Mouse (Mus musculus) spleen, adult 2 months (tissue): ENCODE measurements around the gene Rwdd2a. TPM values are rescaled to one million over a fixed set of nuclear protein-coding genes. Genes with fewer than 3 reads are reported as not detected.

Experiments used
- DNase-seq, 2 experiments: peaks; one replicate each; pipeline versions ENCODE4 v3.0.0 to v3.0.0-alpha.2; 2012 to 2021; ENCODE audit warnings: low spot score in 2 of 2, low read depth in 1 of 2
- H3K27ac ChIP-seq: fragments of 200-500 bp; 2 replicates; pipeline ENCODE4 v1.5.1; 2012; ENCODE audit warnings: low read length, inconsistent platforms; ENCODE audit not compliant: insufficient read depth
- H3K27me3 ChIP-seq: fragments of 200-500 bp; 2 replicates; pipeline ENCODE4 v1.6.1; 2012; ENCODE audit warnings: mild to moderate bottlenecking, moderate library complexity, low read length, inconsistent platforms; ENCODE audit not compliant: control insufficient read depth, insufficient read depth
- H3K36me3 ChIP-seq: fragments of 200-500 bp; 2 replicates; pipeline ENCODE4 v1.6.1; 2012; ENCODE audit warnings: mild to moderate bottlenecking, low read length, inconsistent platforms; ENCODE audit not compliant: control insufficient read depth, insufficient read depth
- H3K4me1 ChIP-seq: fragments of 200-500 bp; 2 replicates; pipeline ENCODE4 v1.6.1; 2011; ENCODE audit warnings: inconsistent platforms; ENCODE audit not compliant: control insufficient read depth, insufficient read depth, insufficient read length
- H3K4me3 ChIP-seq: fragments of 200-500 bp; 2 replicates; pipeline ENCODE4 v1.5.1; 2011; ENCODE audit warnings: mild to moderate bottlenecking, inconsistent platforms; ENCODE audit not compliant: insufficient read depth, insufficient read length; ENCODE audit errors: extremely low read depth
- CTCF ChIP-seq: fragments of 200-500 bp; IDR thresholded peaks from 2 replicates; pipeline ENCODE4 v1.5.1; 2011; ENCODE audit warnings: mild to moderate bottlenecking, inconsistent platforms; ENCODE audit not compliant: insufficient read depth, insufficient read length, insufficient replicate concordance; ENCODE audit errors: extremely low read depth
- POLR2A ChIP-seq: fragments of 200-500 bp; IDR thresholded peaks from 2 replicates; pipeline ENCODE4 v1.6.1; 2011; ENCODE audit warnings: low read depth, low read length, inconsistent platforms
- WGBS: fragments of 180-500 bp; shearing (Covaris S2); methylation state at CpG from one replicate; pipeline ENCODE4 v1.1.7; 2018; 5-methylcytosine and 5-hydroxymethylcytosine counted together
- polyA plus RNA-seq: library from polyadenylated mRNA; depleted of rRNA; stranded (reverse); fragments of >200 nt; gene quantifications from 2 replicates; pipeline ENCODE4 v1.2.3, GENCODE M21; 2012

The Rwdd2a gene
- polyA plus RNA-seq, 1 experiment = 0.96 TPM

- no peaks in the 10 kb centered on the region for H3K27me3 ChIP-seq
- no peak overlapping the region for H3K27ac ChIP-seq
- 96% methylated on average over 3 of the region's 3 CpGs for WGBS
- H3K4me1 ChIP-seq = no peaks in the 10 kb centered on the region
- H3K4me3 ChIP-seq = no peak overlapping the region
- no peak for DNase-seq
- peaks cover 19% of the 10 kb centered on the region for H3K36me3 ChIP-seq
- TF ChIP-seq POLR2A = no peak
- TF ChIP-seq CTCF = no peak
Observed at GRCm38 (mm10) chr9:86550717-86551116, 21.1 kb upstream of the Rwdd2a start.

GRCm38 (mm10) chr9:86553886-86554285 is 17.9 kb upstream of the Rwdd2a start:
- H3K36me3 ChIP-seq = peaks cover 23% of the 10 kb centered on the region
- H3K27me3 ChIP-seq = no peaks in the 10 kb centered on the region
- no peak for TF ChIP-seq POLR2A
- no peak for TF ChIP-seq CTCF
- DNase-seq = no peak
- no peaks in the 10 kb centered on the region for H3K4me1 ChIP-seq
- WGBS = 96% methylated on average over 9 of the region's 9 CpGs
- no peak overlapping the region for H3K27ac ChIP-seq
- H3K4me3 ChIP-seq = no peak overlapping the region

GRCm38 (mm10) chr9:86554641-86555040 is 17.1 kb upstream of the Rwdd2a start:
- Histone ChIP-seq H3K27ac (no peak overlapping the region), H3K27me3 (no peaks in the 10 kb centered on the region), H3K4me1 (no peaks in the 10 kb centered on the region), H3K36me3 (peaks cover 25% of the 10 kb centered on the region), H3K4me3 (no peak overlapping the region)
- TF ChIP-seq CTCF = no peak
- TF ChIP-seq POLR2A = no peak
- WGBS = 93% methylated on average over 4 of the region's 4 CpGs
- DNase-seq = no peak

- no peak for DNase-seq
- no peak overlapping the region for H3K27ac ChIP-seq
- 72% methylated on average over 3 of the region's 3 CpGs for WGBS
- H3K4me3 ChIP-seq = no peak overlapping the region
- no peaks in the 10 kb centered on the region for H3K4me1 ChIP-seq
- no peaks in the 10 kb centered on the region for H3K27me3 ChIP-seq
- H3K36me3 ChIP-seq = peaks cover 32% of the 10 kb centered on the region
- TF ChIP-seq CTCF (no peak), POLR2A (no peak)
Observed at GRCm38 (mm10) chr9:86560543-86560942, 11.2 kb upstream of the Rwdd2a start.

GRCm38 (mm10) chr9:86569314-86569910 is 2.4 kb upstream of the Rwdd2a start:
- TF ChIP-seq POLR2A = no peak
- no peak for TF ChIP-seq CTCF
- H3K4me3 ChIP-seq = no peak overlapping the region
- H3K27me3 ChIP-seq = no peaks in the 10 kb centered on the region
- no peak for DNase-seq
- no peaks in the 10 kb centered on the region for H3K4me1 ChIP-seq
- WGBS = 83% methylated on average over 3 of the region's 3 CpGs
- H3K27ac ChIP-seq = no peak overlapping the region
- peaks cover 13% of the 10 kb centered on the region for H3K36me3 ChIP-seq

GRCm38 (mm10) chr9:86570261-86570890 is 1.4 kb upstream of the Rwdd2a start:
- no peak for TF ChIP-seq POLR2A
- no peak for TF ChIP-seq CTCF
- H3K36me3 ChIP-seq = peaks cover 8% of the 10 kb centered on the region
- no peaks in the 10 kb centered on the region for H3K27me3 ChIP-seq
- 91% methylated on average over 10 of the region's 10 CpGs for WGBS
- H3K4me3 ChIP-seq = no peak overlapping the region
- H3K27ac ChIP-seq = no peak overlapping the region
- DNase-seq = no peak
- no peaks in the 10 kb centered on the region for H3K4me1 ChIP-seq

GRCm38 (mm10) chr9:86570946-86571345 is 845 bp upstream of the Rwdd2a start:
- TF ChIP-seq POLR2A (no peak), CTCF (no peak)
- WGBS = 33% methylated on average over 8 of the region's 8 CpGs
- Histone ChIP-seq H3K27ac (no peak overlapping the region), H3K4me1 (no peaks in the 10 kb centered on the region), H3K36me3 (peaks cover 6% of the 10 kb centered on the region), H3K27me3 (no peaks in the 10 kb centered on the region), H3K4me3 (no peak overlapping the region)
- no peak for DNase-seq

- peak in 1 of 2 experiments; percentile 40 for DNase-seq
- no peaks in the 10 kb centered on the region for H3K4me1 ChIP-seq
- peaks cover 2% of the 10 kb centered on the region for H3K36me3 ChIP-seq
- H3K27ac ChIP-seq = no peak overlapping the region
- 3% methylated on average over 25 of the region's 25 CpGs for WGBS
- H3K27me3 ChIP-seq = no peaks in the 10 kb centered on the region
- H3K4me3 ChIP-seq = peak overlapping the region; percentile 94
- TF ChIP-seq POLR2A (no peak), CTCF (no peak)
Observed at GRCm38 (mm10) chr9:86572196-86572595, 405 bp downstream of the Rwdd2a start.
